Mouse (Mus musculus) limb, embryonic 15.5 days (tissue): ENCODE data around the gene Slc25a21. TPM values are rescaled to one million over a fixed set of nuclear protein-coding genes. Genes with fewer than 3 reads are reported as not detected.

Experiments
- ATAC-seq: fragments of 200-750 bp; cut with Nextera tagmentation; 2 replicates; pipeline ENCODE4 v1.8.0; 2017; ENCODE audit warnings: low read depth, moderate TSS enrichment; ENCODE audit not compliant: insufficient number of reproducible peaks, low FRiP score, low TSS enrichment
- H3K27ac ChIP-seq: fragments of 300-500 bp; sonication (generic); 2 replicates; pipeline ENCODE4 v1.5.1; 2015; ENCODE audit warnings: moderate library complexity, mild to moderate bottlenecking, inconsistent platforms
- H3K27me3 ChIP-seq: fragments of 300-500 bp; sonication (generic); 2 replicates; pipeline ENCODE4 v1.6.1; 2015; ENCODE audit warnings: inconsistent platforms
- H3K36me3 ChIP-seq: fragments of 300-500 bp; sonication (generic); 2 replicates; pipeline ENCODE4 v1.6.1; 2015; ENCODE audit warnings: inconsistent platforms
- H3K4me1 ChIP-seq: fragments of 300-500 bp; sonication (generic); 2 replicates; pipeline ENCODE4 v1.6.1; 2015; ENCODE audit warnings: inconsistent platforms
- H3K4me2 ChIP-seq: fragments of 300-500 bp; sonication (generic); 2 replicates; pipeline ENCODE4 v1.6.1; 2015; ENCODE audit warnings: mild to moderate bottlenecking, inconsistent platforms
- H3K4me3 ChIP-seq: fragments of 300-500 bp; sonication (generic); 2 replicates; pipeline ENCODE4 v1.5.1; 2015; ENCODE audit warnings: mild to moderate bottlenecking, inconsistent platforms
- H3K9ac ChIP-seq: fragments of 300-500 bp; sonication (generic); 2 replicates; pipeline ENCODE4 v1.6.1; 2015; ENCODE audit warnings: inconsistent platforms
- H3K9me3 ChIP-seq: fragments of 300-500 bp; sonication (generic); 2 replicates; pipeline ENCODE4 v1.6.1; 2016; ENCODE audit warnings: inconsistent platforms
- WGBS: fragments of 180-500 bp; shearing (Covaris S2); methylation state at CpG from one replicate; pipeline ENCODE4 v1.1.7; 2015; 5-methylcytosine and 5-hydroxymethylcytosine counted together
- polyA plus RNA-seq: library from polyadenylated mRNA; unstranded; fragments of >200 nt; fragmentation: Nextera tagmentation; extraction: Ambion mirVana; gene quantifications from 2 replicates; pipeline ENCODE4 v1.2.1, GENCODE M21; 2015

The Slc25a21 gene
- polyA plus RNA-seq, 1 experiment from 2014 or later = 0.40 TPM

GRCm38 (mm10) chr12:56982066-56982626 is 215.1 kb downstream of the Slc25a21 start:
- WGBS = 31% methylated on average over 17 of the region's 18 CpGs
- no peaks in the 10 kb centered on the region for H3K9me3 ChIP-seq
- H3K27ac ChIP-seq = no peak overlapping the region
- no peaks in the 10 kb centered on the region for H3K36me3 ChIP-seq
- no peak overlapping the region for H3K4me2 ChIP-seq
- no peak overlapping the region for H3K9ac ChIP-seq
- H3K4me1 ChIP-seq = no peaks in the 10 kb centered on the region; the same call in 1 of the 2 replicates
- H3K4me3 ChIP-seq = no peak overlapping the region
- ATAC-seq = no peak
- peaks cover 40% of the 10 kb centered on the region for H3K27me3 ChIP-seq

GRCm38 (mm10) chr12:56975256-56975655 is 222.0 kb downstream of the Slc25a21 start:
- Histone ChIP-seq H3K4me3 (no peak overlapping the region), H3K9ac (no peak overlapping the region), H3K27ac (no peak overlapping the region), H3K36me3 (no peaks in the 10 kb centered on the region), H3K27me3 (peaks cover 11% of the 10 kb centered on the region; the same call in 1 of the 2 replicates), H3K4me2 (no peak overlapping the region), H3K4me1 (no peaks in the 10 kb centered on the region), H3K9me3 (no peaks in the 10 kb centered on the region)
- no peak for ATAC-seq
- WGBS = 73% methylated on average over 6 of the region's 6 CpGs

GRCm38 (mm10) chr12:56963236-56963635 is 234.0 kb downstream of the Slc25a21 start:
- no peak for ATAC-seq
- H3K27me3 ChIP-seq = no peaks in the 10 kb centered on the region; the same call in 1 of the 2 replicates
- no peak overlapping the region for H3K27ac ChIP-seq
- H3K4me3 ChIP-seq = no peak overlapping the region
- H3K36me3 ChIP-seq = no peaks in the 10 kb centered on the region
- 16% methylated on average over 4 of the region's 4 CpGs for WGBS
- H3K9ac ChIP-seq = no peak overlapping the region
- H3K9me3 ChIP-seq = no peaks in the 10 kb centered on the region
- peaks cover 7% of the 10 kb centered on the region; the same call in 1 of the 2 replicates for H3K4me1 ChIP-seq
- no peak overlapping the region for H3K4me2 ChIP-seq

- Histone ChIP-seq H3K27ac (no peak overlapping the region), H3K4me2 (peak overlapping the region; percentile 20; the same call in 1 of the 2 replicates), H3K4me1 (peaks cover 7% of the 10 kb centered on the region; the same call in 1 of the 2 replicates), H3K27me3 (no peaks in the 10 kb centered on the region; the same call in 1 of the 2 replicates), H3K9ac (no peak overlapping the region), H3K36me3 (no peaks in the 10 kb centered on the region), H3K9me3 (no peaks in the 10 kb centered on the region), H3K4me3 (peak overlapping the region; percentile 10; the same call in 1 of the 2 replicates)
- ATAC-seq = no peak
- WGBS = 27% methylated on average over 9 of the region's 9 CpGs
Measured at GRCm38 (mm10) chr12:56959230-56960051, 237.8 kb downstream of the Slc25a21 start.

GRCm38 (mm10) chr12:56958244-56958643 is 239.0 kb downstream of the Slc25a21 start:
- 44% methylated on average over 11 of the region's 11 CpGs for WGBS
- no peaks in the 10 kb centered on the region for H3K9me3 ChIP-seq
- H3K27ac ChIP-seq = no peak overlapping the region
- H3K4me1 ChIP-seq = peaks cover 7% of the 10 kb centered on the region; the same call in 1 of the 2 replicates
- H3K9ac ChIP-seq = no peak overlapping the region
- no peak overlapping the region for H3K4me3 ChIP-seq
- no peaks in the 10 kb centered on the region; the same call in 1 of the 2 replicates for H3K27me3 ChIP-seq
- H3K4me2 ChIP-seq = no peak overlapping the region
- H3K36me3 ChIP-seq = no peaks in the 10 kb centered on the region
- ATAC-seq = no peak

GRCm38 (mm10) chr12:56951749-56952657 is 245.3 kb downstream of the Slc25a21 start:
- Histone ChIP-seq H3K9me3 (no peaks in the 10 kb centered on the region), H3K4me2 (no peak overlapping the region), H3K27ac (no peak overlapping the region), H3K4me1 (no peaks in the 10 kb centered on the region), H3K4me3 (no peak overlapping the region), H3K27me3 (no peaks in the 10 kb centered on the region), H3K9ac (no peak overlapping the region), H3K36me3 (no peaks in the 10 kb centered on the region)
- 21% methylated on average over 11 of the region's 11 CpGs for WGBS
- ATAC-seq = no peak

GRCm38 (mm10) chr12:56944265-56944664 is 253.0 kb downstream of the Slc25a21 start:
- 38% methylated on average over 1 of the region's 1 CpGs for WGBS
- Histone ChIP-seq H3K4me3 (no peak overlapping the region), H3K9ac (no peak overlapping the region), H3K4me1 (no peaks in the 10 kb centered on the region), H3K4me2 (no peak overlapping the region), H3K9me3 (no peaks in the 10 kb centered on the region), H3K36me3 (no peaks in the 10 kb centered on the region), H3K27me3 (no peaks in the 10 kb centered on the region), H3K27ac (no peak overlapping the region)
- no peak for ATAC-seq

- Histone ChIP-seq H3K27ac (no peak overlapping the region), H3K9me3 (no peaks in the 10 kb centered on the region), H3K4me2 (no peak overlapping the region), H3K9ac (no peak overlapping the region), H3K4me1 (no peaks in the 10 kb centered on the region), H3K27me3 (no peaks in the 10 kb centered on the region), H3K36me3 (no peaks in the 10 kb centered on the region), H3K4me3 (no peak overlapping the region)
- 54% methylated on average over 3 of the region's 3 CpGs for WGBS
- no peak for ATAC-seq
Measured at GRCm38 (mm10) chr12:56940861-56941260, 256.4 kb downstream of the Slc25a21 start.

GRCm38 (mm10) chr12:56918145-56918544 is 279.1 kb downstream of the Slc25a21 start:
- Histone ChIP-seq H3K36me3 (no peaks in the 10 kb centered on the region), H3K4me2 (no peak overlapping the region), H3K4me1 (no peaks in the 10 kb centered on the region; the same call in 1 of the 2 replicates), H3K9me3 (no peaks in the 10 kb centered on the region), H3K4me3 (no peak overlapping the region), H3K9ac (no peak overlapping the region), H3K27ac (no peak overlapping the region), H3K27me3 (no peaks in the 10 kb centered on the region)
- 26% methylated on average over 6 of the region's 6 CpGs for WGBS
- no peak for ATAC-seq

- no peak overlapping the region for H3K4me2 ChIP-seq
Measured at GRCm38 (mm10) chr12:56906476-56906875, 290.8 kb downstream of the Slc25a21 start.

GRCm38 (mm10) chr12:56905652-56906305 is 291.5 kb downstream of the Slc25a21 start:
- H3K27ac ChIP-seq = 0 out of 2 replicates have a peak overlapping the region, but pooled peaks have one; percentile 17
- no peaks in the 10 kb centered on the region for H3K36me3 ChIP-seq
- no peak for ATAC-seq
- WGBS = 25% methylated on average over 9 of the region's 9 CpGs
- H3K27me3 ChIP-seq = 0 out of 2 replicates have a peak, but pooled peaks cover 5% of the 10 kb centered on the region
- no peak overlapping the region for H3K9ac ChIP-seq
- H3K9me3 ChIP-seq = no peaks in the 10 kb centered on the region
- H3K4me2 ChIP-seq = no peak overlapping the region
- H3K4me3 ChIP-seq = no peak overlapping the region
- peaks cover 8% of the 10 kb centered on the region; the same call in 1 of the 2 replicates for H3K4me1 ChIP-seq

More at GRCm38 (mm10) chr12:56906476-56906875, 290.8 kb downstream of the Slc25a21 start:
- Histone ChIP-seq H3K27ac (no peak overlapping the region), H3K4me3 (no peak overlapping the region), H3K27me3 (0 out of 2 replicates have a peak, but pooled peaks cover 5% of the 10 kb centered on the region), H3K36me3 (no peaks in the 10 kb centered on the region), H3K9me3 (no peaks in the 10 kb centered on the region), H3K4me1 (peaks cover 8% of the 10 kb centered on the region; the same call in 1 of the 2 replicates), H3K9ac (no peak overlapping the region)
- ATAC-seq = no peak
- 55% methylated on average over 5 of the region's 5 CpGs for WGBS
